Mouse (Mus musculus): ENCODE measurements around the gene Slfn5. TPM values are rescaled to one million over a fixed set of nuclear protein-coding genes. Genes with fewer than 3 reads are reported as not detected.

Slfn5 gene
- total RNA-seq, 2 experiments from 2014 or later: 18.3 to 24.7 TPM

DNA sequence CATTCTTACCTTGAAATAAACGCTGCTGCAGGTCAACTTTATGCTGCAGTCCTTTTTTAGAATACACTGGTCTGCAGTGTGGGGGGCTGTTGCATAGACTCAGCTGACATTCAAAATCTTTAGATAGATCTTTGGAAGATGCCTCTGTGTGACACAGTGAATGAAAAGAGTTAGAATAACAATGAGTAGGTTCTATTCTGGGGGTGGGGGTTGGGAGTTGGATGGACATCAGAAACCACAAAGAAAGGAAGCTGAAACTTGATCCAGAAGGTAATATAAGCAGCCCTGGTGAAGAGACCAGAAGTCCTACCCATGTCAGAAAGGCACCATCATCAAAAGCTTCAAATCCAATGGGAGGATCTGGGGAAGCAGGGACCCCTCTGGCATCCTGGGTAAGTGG, 62.2 kb downstream of the Slfn5 start:
- no peak for DNase-seq (ENCODE audit: low spot score in 2 of 2)

Small RNAs within 50 kb of the gene (microRNA-seq; reads per million reads assigned to microRNA genes)
- gene Mir7679: not detected

Other genes starting within 250 kb of the Slfn5 start
- gene Cct6b, start 187.0 kb upstream of the Slfn5 start, total RNA-seq (2021): under 1 TPM; 0.20 to 0.29 TPM
- gene Zfp830, start 187.0 kb upstream of the Slfn5 start, total RNA-seq (2021): 10 to 100 TPM; 15.7 to 18.4 TPM
- gene Lig3, start 170.2 kb upstream of the Slfn5 start, total RNA-seq (2021): 10 to 100 TPM; 18.9 to 20.7 TPM
- 1 to 10 TPM; 5.4 to 6.0 TPM for gene Rffl, start 80.1 kb upstream of the Slfn5 start, total RNA-seq (2021)
- gene Rad51d, start 60.7 kb upstream of the Slfn5 start, total RNA-seq (2021): 10 to 100 TPM in 1 of 2 experiments, 1 to 10 TPM in 1; 9.6 to 10.4 TPM
- gene Fndc8, start 59.2 kb upstream of the Slfn5 start, total RNA-seq (2021): not detected
- gene Nle1, start 42.9 kb upstream of the Slfn5 start, total RNA-seq (2021): 10 to 100 TPM; 22.3 to 27.4 TPM
- 100 to 1,000 TPM; 115 to 124 TPM for gene Unc45b, start 40.8 kb upstream of the Slfn5 start, total RNA-seq (2021)
- 1 to 10 TPM; 7.5 to 7.8 TPM for gene Slfn9, start 40.5 kb downstream of the Slfn5 start, total RNA-seq (2021)
- under 1 TPM; 0.42 to 0.52 TPM for gene Slfn8, start 69.5 kb downstream of the Slfn5 start, total RNA-seq (2021)
- 1 to 10 TPM; 2.7 to 3.0 TPM for gene Slfn2, start 113.8 kb downstream of the Slfn5 start, total RNA-seq (2021)
- under 1 TPM in 1 of 2 experiments, not detected in 1; 0.18 TPM for gene Slfn1, start 165.5 kb downstream of the Slfn5 start, total RNA-seq (2021)
- under 1 TPM; 0.12 to 0.16 TPM for gene Slfn4, start 223.8 kb downstream of the Slfn5 start, total RNA-seq (2021)
- gene Slfn3, start 240.0 kb downstream of the Slfn5 start, total RNA-seq (2021): 1 to 10 TPM; 1.5 to 1.9 TPM